Mouse (Mus musculus): ENCODE data around the gene Trim25.
A peak's percentile ranks its signal among the peaks of the same experiment; 100 is the strongest.

The Trim25 gene

DNA sequence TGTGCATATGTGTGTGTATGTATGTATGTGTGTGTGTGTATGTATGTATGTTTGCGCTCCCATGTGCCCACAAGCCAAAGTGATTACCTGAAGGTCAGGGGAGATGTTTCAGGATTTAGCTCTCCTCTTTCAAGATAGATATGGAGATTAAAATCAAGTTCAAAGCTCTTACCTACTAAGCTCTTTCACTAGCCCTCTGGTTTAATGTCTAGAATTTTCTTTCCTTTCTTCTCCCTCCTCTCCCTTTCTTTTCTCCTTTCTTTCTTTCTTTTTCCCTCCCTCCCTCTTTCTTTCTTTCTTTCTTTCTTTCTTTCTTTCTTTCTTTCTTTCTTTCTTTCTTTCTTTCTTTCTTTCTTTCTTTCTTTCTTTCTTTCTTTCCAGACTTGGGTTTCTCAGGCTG is 67.6 kb downstream of the Trim25 start, which contains the start of gene Dgke:
Gene Dgke, minus strand, starts transcription at position 101 of the 400 bp plus-strand sequence.
- no peak for DNase-seq

DNA sequence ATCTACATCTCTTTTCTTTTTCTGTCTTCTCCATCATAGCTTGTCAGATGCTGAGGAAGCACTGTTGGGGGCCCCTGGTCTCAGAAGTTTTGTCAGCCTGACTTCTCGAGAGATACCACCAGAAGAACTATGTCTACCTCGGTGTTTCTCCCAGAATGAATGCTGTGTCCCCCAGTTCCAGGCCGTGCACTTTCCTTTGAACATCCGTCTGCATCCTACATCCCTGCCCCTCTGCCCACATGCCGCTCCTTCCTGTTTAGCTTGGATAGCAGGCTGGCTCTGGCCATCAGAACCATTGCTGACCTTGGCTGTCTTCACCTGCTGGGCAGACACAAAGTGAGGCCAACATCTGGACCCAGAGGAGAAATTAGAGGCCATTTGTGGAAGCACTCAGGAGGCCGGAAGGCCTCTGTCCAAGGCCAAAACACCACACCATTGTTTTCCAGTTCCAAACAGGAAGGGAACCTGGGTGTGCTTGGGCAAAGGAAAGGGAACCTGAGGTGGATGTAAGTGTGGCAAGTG is 68.2 kb downstream of the Trim25 start:
- DNase-seq = no peak

DNA sequence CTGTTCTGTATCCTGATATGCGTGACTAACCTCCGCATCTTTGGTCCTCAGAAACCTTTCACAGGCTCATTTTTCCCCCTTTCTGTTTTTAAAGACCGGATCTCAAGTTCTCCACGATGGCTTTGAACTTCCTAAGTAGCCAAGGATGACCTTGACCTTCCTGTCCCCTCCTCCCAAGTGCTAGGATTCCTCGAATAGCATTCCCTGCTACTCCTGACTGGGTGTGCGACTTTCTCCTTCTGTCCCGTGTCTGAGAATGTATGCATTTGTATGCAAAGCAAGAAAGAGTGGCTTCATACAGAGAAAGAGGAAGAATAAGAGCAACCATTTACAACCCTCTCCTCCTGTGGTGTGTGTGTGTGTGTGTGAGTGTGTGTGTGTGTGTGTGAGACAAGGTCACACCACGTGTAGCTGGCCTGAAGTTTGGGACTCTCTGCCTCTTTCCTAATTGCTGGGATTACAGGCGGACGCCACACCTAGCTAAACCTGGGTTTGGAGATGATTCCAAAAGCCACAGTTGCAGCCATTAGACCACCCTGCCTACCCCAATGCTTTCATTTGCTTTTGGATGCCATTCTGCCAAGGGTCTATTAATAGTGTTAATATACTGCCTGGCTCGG is 68.8 kb downstream of the Trim25 start:
- no peak for DNase-seq

DNA sequence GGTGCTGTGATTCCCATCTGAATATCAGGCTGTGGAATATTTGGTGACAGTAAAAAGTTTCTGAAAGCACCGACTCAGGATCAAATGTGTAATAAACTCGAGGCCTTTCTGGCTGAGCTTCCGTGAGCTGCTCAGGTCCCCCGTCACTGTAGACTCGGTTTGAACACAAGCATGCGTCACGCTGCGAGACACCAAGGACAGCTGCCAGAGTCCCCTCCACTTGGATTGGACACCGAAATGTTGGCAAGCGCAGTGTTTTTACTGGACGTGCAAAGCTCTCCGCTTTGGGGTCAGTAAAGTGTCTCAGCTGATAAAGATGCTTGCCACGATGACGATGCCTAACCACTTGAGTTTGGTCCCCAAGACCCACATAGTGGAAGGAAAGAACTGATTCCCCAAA is 69.5 kb downstream of the Trim25 start:
- DNase-seq = no peak

DNA sequence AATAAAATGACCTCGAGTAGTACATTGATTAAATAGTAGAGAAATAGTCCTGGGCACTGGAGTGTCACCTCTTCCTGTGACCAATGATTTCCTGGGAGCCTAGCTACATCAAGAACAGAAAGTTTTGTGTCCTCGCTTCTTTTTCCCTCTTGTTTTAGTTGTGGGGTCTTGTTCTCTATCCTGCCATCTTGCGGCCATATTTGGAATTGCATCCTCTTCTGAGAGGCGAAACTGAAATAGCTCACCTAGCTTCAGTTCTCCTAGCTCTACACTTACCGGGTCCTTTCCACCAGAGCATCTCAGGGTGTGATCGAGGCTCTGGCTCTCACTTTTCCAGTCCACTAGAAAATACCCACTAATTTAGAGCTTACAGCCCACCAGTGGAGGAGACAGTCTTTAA is 70.1 kb downstream of the Trim25 start:
- peak; percentile 47 for DNase-seq

Measured in cerebellum, adult 11 months (tissue).